Mouse (Mus musculus) CD4-positive, CD25-positive, alpha-beta regulatory T cell, adult 2 months (primary cell): Measurements from ENCODE around the gene Tcp10c.
"Not testable (repeated sequence)": the region's sequence is repeated elsewhere in the genome, so short reads cannot be mapped to it uniquely, and the experiment has no call there.

Experiments
- DNase-seq: peaks from one replicate; pipeline ENCODE4 v3.0.0-alpha.2; 2012; ENCODE audit warnings: low read depth, low spot score

Gene Tcp10c

DNA sequence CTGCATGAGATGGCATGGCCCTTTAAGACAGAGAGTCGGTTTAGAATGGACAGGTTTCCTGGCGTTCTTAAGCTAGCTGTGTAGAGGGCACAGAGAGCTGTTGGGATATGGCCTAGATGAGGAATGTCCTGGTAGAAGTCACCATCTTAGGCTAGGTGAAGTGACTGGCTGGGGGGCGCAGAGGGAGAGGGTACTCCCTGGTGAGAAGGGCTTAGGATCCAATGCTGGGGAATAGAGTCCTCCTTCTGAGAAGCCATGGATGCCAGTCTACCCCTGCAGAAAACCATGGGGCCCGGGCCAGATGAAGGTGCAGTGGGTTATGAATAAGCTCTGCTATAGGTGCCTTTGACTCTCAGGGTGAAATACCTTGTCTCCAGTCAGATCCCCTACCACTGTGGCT lies at the start of gene Tcp10c:
Gene Tcp10c, plus strand, starts transcription at position 52 of the 400 bp plus-strand sequence.
- DNase-seq, result not testable (repeated sequence)

GRCm38 (mm10) chr17:13307852-13308251 lies 46.5 kb upstream of the Tcp10c start:
- not testable (repeated sequence) for DNase-seq

DNA sequence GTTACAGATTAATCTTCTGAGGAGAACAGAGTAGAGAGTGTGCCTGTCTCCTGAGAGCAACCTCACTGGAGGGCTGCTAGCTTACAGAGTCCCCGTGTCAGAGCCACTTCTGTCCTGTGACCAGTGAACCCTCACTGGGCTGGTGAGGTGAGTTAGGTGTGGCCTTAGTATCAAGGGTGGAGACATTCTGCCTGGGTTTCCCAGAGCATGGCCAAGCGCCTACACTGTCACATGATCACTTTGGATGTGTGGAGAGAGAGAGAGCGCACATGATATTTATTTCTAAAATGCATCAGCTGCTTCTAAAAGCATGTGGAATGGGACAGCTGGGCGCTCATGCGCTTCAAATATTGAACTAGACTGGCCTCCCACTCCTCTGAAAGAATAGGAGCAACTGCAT lies 46.0 kb upstream of the Tcp10c start:
- not testable (repeated sequence) for DNase-seq

- DNase-seq, result not testable (repeated sequence)
Measured at GRCm38 (mm10) chr17:13308746-13309145, 45.6 kb upstream of the Tcp10c start.

GRCm38 (mm10) chr17:13309182-13309631 lies 45.2 kb upstream of the Tcp10c start:
- DNase-seq, result not testable (repeated sequence)

- not testable (repeated sequence) for DNase-seq
Measured at GRCm38 (mm10) chr17:13329967-13330366, 24.4 kb upstream of the Tcp10c start.

DNA sequence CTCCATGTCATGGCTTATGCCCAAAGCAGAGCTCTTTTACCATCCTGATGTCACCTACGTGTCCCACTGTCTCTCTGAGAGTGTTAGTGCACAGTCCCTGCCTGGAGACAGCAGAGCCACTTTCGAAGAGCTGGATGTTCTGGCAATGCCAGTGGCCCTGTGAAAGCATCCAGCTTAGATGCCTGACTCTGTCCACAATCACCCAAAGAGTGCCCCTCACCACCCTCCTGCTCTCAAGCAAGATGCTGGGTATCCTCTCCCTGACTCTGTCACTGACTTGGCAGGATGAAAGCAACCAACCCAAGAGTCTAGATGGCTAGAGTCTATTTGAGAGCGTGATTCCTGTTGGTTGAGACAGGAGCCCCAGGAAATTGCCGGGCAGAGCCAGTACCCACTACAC lies 23.2 kb upstream of the Tcp10c start:
- DNase-seq, result not testable (repeated sequence)

GRCm38 (mm10) chr17:13332496-13332895 lies 21.9 kb upstream of the Tcp10c start:
- DNase-seq, result not testable (repeated sequence)

DNA sequence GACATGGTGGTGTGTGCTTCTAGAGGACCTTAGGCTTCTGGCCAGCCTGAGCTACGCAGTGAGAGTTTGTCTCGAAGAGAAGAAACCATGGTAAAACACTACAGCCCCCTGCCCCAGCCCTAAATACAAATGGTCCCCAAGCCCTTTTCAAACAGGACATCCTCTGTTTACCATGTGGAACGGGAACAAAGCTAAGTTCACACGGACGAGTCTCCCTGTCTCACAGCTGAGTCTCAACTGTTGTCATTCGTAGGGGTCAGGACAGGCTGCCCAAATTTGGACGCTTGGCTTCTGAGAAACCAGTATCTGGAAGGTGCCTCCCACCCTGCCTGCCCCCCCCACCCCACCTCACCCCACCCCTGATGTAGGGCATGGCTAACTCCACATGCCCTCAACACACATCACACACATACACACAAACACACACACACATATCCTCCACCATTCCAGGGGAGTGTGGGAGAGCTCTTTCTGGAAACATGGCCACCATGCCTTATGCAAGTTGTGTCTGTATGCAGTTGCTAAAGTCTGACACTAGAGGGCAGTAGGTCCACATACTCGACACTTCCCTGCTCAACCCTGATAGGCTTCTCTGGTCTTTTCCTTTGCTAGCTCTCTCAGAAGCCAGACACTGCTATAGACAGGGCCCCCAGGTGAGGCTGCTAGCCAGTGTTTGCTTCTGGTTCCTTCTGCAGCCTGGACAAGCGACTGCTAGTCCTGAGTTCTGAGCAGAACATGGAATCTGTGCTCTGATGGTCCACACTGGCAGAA lies 17.2 kb upstream of the Tcp10c start:
- peak; percentile 42 for DNase-seq

DNA sequence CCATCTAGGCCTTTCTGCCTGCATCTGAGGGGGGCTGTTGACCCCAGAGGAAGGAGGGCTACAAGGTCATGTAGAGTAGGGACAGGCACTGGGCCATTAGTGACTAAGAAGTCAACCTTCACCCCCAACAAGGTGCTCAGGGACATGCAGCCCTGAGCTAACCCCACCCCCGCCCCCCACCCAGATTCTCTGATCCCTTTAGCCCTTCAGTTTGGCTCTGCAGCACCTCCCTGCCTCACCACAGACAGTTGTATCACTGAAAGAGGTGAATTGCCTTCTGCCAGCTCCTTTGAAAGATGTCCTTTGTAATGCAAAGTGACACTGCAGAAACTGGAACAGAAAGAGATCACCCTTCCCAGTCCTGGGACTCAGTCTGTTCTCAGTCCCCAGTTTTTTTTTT lies 16.4 kb upstream of the Tcp10c start:
- not testable (repeated sequence) for DNase-seq

- not testable (repeated sequence) for DNase-seq
Measured at GRCm38 (mm10) chr17:13340071-13340470, 14.3 kb upstream of the Tcp10c start.

DNA sequence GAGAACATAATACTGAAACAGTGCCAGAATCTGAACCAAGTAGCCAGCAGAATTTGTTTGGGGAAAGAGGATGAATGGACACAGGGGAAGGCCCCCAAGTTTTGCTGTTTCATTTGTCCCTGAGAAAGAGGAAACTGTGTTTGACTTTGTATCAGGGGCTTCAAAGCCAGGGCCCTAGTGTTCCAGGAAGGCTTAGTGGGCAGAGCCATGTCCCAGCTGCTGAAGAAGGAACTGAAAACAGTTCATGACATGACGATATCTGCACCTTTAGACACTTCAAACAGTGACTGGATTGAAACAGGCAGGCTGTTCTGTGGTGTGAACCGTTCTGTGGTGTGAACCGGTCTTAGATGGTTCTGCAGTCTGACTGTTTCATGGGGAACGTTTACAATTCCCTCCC lies 8.4 kb upstream of the Tcp10c start:
- not testable (repeated sequence) for DNase-seq

DNA sequence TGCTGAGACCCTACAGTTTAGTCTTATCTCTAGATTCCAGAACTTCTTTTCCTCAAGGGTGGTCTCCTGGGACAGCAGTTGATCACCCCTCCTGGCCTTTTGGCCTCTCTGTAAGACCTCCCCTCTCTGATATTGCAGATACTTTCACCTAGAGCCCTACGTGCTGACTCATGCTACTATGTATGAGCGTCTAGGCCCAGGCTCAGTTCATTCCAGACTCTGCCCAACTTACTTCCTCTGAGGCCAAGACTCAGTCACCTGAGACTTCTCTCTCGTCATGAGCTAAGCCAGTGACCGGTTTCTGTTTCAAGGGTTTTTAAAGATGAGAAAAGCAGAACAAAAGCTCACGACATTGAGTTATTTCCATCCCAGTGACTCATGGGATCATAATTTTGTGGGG lies 4.8 kb upstream of the Tcp10c start:
- not testable (repeated sequence) for DNase-seq

- DNase-seq, result not testable (repeated sequence)
Measured at GRCm38 (mm10) chr17:13353249-13353648, 1.1 kb upstream of the Tcp10c start.

- DNase-seq, result not testable (repeated sequence)
Measured at GRCm38 (mm10) chr17:13362489-13362888, 8.1 kb downstream of the Tcp10c start.

- DNase-seq, result not testable (repeated sequence)
Measured at GRCm38 (mm10) chr17:13363773-13364172, 9.4 kb downstream of the Tcp10c start.

DNA sequence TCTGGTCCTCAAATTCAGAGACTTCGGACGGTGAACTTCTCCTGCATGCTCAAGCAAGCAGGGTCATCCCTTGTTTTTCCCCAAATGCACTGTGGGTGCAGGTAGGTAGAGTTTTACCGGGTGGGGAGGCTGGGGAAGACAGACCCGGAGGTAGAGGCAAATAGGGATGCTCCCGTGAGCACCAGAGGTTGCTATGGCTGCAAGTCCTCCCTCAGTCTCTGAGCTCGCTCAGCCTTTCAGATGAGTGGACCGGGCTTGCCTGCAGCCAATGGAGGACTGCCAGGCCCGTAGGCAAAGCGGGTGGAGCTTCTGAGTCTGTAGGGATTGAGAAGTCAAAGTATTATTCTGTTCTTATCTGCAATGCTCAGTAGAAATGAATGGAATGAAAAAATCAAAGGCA lies 9.8 kb downstream of the Tcp10c start:
- not testable (repeated sequence) for DNase-seq

DNA sequence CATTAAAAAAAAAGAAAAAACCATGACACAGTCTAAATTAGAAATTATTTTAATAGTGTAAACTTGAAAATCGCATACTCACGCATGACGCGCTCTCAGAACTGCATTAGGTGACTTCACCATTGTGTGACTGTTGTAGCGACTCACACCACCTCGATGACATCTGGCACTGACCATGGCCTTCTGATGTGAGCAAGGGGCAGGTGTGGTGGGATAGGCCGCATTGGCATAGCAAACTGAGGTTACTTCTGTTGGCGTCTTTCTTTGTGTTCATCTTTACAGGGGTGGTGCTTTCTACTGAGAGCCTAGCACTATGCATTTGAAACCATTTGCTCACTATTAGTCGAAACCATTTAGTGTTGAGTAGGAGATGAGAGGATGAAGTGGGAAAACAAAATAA lies 12.8 kb downstream of the Tcp10c start:
- not testable (repeated sequence) for DNase-seq

- DNase-seq, result not testable (repeated sequence)
Measured at GRCm38 (mm10) chr17:13368658-13369057, 14.3 kb downstream of the Tcp10c start.

DNA sequence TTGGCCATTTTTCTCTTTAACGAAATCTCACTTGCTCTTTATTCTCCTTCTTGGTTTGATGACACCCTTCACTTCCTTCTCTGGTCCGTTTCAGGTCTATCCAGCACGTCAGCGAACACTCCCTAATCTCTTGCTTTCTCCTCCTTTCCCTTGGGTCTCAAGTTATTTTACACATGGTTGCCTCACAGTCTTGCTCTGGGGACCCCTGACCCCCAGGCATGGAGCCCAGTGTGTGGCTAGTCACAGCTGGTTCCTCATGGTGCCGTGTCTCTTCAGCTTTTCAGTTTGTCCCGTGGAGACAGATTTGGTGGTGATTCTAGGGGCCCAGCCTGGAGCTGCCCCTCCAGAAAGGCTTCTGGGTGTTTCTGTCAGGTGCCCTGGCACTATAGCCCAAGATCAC lies 16.4 kb downstream of the Tcp10c start:
- DNase-seq, result not testable (repeated sequence)

- not testable (repeated sequence) for DNase-seq
Measured at GRCm38 (mm10) chr17:13378341-13378740, 24.0 kb downstream of the Tcp10c start.

DNA sequence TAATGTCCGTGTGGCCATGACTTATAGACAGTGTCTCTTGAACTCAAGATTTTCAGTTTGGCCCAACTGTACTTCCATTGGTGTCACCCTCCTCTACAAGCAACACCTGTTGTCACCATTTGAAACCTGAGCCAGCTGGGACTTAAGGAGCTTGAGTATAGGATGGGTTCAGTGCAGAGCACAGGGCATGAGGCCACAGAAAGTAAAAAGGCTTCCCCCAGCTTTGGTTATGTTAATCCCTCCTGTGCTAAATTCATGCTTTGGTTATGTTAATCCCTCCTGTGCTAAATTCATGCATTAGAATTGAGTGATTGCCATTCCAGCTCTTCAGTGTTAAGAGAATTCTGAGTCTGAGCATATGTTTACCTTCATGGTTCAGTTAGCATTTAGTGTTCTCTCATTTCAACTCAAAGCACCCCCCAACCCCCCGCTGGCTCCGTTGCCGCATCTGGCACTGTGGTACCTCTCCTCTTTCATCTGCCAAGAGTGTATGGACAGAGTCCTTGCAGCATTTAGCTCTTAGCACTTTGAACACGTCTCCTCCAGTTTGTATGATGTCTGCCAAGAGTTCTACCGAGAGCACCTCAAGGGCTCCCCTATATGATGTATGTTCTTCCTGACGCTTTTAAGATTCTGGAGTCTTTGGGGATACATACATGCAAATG lies 25.7 kb downstream of the Tcp10c start:
- DNase-seq, result not testable (repeated sequence)

- not testable (repeated sequence) for DNase-seq
Measured at GRCm38 (mm10) chr17:13381286-13381685, 26.9 kb downstream of the Tcp10c start.
